Mouse (Mus musculus): Measurements from ENCODE around the gene G3bp1.

The G3bp1 gene

DNA sequence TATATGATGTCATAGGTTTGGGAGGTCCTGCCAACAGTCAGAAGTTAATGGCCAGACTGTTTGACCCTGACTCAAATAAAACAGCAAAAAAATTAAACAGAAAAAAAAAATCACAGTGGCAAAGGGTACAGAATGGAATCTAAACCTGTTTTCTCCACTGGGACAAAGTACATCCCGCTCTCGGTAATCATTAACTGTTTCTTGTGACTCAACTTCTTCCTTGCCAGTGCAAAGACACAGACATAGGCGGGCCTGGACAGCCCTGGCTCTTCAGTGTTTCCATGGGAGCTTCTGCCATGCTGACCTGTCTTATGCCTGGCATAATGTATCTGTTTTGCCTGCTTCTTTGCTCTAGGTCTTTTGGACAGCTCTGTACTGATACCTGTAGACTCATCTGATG lies 4.3 kb upstream of the G3bp1 start:
- DNase-seq: no peak

DNA sequence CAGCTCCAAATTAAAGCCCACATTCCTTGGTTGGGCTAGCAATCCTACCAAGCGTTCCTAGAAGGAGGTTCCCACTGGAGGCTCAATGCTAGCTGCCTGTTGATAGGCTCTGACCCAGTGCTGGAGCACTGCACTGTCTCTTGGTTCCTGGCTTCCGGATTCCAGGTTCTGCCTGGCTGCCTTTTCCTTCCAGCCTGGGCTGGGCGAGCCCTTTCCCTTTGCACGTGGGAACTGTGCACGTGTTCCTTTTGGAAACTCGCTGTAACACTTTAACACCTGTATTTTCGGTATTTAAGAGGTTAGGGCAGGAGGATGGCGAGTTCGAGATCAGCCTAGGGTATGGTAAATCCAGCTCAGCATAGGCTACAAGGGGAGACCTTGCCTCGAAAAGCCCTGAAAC lies 1.5 kb upstream of the G3bp1 start:
- DNase-seq: peak; percentile 48

DNA sequence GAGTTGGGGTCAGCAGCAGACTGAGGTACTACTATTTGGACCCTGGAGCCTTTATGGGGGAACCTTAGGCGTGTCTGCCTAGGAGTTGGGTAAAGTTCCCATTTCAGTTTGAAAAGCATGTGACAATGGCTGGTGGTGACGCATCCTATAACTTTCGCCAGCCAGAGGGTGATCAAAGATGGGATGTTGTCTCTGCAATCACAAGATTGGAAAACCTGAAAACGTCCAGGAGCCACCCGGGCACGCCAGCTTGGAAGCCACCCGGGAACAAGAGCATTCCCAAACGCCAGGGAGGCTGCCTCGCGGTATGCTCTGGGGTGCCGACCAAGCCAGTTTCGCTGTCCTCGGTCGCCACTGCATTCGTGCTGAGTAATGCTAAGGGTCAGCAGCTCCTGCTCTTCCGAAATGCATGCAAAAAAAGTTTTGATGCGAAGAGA lies 856 bp upstream of the G3bp1 start:
- DNase-seq: no peak

DNA sequence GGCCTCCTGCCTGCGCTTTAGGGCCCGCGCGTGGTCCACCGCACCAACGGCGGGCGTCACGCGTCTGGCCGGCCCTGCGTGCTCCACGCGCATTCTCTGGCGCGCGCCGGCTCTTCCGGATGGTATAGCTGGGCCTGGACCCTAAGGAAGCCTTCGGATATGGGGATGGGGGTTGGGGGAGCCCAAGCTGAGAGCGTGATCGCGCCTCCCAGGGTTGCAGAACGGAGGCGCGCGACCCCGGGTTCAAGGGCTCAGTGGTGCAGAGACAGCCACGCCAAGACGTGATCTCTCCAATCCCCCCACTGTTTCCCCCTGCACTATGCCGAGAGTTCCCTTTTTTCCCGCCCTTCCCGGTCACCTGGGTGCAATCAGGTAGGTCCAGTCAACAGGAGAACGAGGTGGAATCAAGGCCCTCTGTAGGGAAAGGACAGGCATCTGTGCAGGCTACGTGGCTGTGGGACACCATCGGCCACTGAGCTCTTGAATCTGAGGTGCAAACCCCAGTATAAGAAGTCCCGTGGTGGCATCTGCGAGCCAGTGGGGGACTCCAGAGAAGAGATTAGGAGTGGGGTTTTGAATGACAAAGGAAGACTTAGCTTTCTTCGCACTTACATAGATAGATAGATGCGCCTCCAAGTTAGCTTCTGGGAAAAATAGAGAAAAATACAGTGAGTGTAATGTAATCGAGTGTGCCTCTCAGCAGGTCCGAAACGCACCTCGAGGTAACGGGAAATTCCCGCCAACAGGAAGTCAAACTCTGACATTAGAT lies 622 bp downstream of the G3bp1 start:
- peak; percentile 65 for DNase-seq

DNA sequence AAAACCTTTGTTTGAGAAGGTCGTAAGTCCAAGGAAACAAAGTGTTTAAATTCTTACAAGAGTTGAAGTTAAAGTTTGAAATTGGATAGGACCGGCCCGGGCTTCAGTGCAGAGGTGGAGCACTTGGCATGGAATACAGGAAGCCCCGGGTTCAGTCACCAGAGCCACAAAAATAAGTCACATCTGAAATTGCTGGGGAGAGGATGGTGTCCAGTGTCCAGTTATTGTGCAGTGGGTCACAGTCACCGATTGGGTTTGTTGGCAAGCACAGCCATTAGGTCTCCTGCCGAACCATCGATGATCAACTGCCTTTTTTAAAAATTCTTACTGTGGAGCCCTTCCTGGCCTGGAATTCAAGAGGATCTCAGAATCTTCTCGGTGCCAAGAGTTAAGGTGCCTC lies 1.3 kb downstream of the G3bp1 start:
- peak; percentile 53 for DNase-seq

DNA sequence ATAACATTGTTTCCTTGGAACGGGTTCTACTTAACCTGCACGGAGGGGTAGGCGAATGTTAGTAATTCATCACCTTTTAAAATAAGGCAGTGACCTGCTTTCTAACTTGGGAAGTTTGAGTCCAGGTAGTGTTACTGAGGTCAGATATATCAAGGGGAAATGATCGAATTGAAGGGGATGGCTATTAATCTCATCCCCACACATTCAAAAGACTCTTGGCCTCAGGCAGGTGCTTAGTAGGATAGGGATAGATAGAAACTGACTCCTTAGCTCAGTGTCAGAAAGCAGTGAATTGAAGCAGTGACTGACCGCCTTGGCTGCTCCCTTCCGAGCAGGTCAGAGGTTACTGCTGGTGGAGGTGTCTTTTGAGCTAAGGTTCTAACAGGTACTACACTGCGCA lies 2.0 kb downstream of the G3bp1 start:
- no peak for DNase-seq

DNA sequence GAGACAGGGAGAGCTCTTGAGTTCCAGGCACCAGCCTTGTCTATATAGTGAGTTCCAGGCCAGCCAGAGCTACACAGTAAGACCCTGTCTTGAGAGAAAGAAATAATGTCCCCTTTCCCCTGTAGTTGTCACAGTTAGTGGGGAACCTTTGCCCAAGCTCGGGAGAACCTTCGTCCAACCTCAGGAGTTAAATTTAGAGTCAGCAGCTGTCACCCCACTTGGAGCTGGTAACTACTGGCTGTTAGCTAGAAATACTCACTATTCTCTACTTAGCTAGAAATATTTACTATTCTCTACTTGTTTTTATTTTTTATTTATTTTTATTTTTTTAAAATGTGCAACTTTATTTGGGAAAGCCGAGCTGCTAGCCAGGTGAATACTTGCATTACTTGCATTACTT lies 3.7 kb downstream of the G3bp1 start:
- DNase-seq: no peak

DNA sequence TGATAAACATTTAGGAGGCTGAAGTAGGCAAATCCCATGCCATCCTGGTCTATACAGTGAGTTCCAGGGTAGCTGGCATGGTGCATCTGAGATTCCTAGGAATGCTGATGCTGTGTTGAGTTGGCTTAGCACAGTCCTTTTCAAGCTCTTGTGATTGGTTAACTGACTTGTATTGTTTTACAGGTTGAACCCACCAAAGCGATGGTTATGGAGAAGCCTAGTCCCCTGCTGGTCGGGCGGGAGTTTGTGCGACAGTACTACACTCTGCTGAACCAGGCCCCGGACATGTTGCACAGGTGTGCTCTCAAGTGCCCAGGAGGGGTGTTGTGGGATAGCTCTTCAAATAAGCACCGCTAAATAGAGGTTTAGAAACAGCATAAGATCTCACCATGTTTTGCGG lies 16.0 kb downstream of the G3bp1 start:
- no peak for DNase-seq

DNA sequence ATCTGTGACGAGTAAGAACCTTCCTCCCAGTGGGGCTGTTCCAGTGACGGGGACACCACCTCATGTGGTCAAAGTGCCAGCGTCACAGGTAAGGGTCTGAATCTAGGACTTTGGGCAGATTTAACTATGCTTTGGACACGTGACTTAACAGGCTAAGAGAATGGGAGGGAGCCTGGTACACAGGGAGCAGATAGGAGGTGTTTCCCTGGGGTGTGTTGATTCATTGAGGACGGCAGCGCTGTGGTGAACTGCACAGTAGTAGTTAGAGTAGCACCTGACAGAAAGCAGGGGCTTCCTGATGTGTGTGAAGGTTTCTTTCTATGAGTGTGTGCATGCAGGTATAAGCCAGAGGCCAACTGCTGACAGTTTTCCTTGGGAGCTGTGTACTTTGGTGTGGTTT lies 26.7 kb downstream of the G3bp1 start:
- DNase-seq: no peak

DNA sequence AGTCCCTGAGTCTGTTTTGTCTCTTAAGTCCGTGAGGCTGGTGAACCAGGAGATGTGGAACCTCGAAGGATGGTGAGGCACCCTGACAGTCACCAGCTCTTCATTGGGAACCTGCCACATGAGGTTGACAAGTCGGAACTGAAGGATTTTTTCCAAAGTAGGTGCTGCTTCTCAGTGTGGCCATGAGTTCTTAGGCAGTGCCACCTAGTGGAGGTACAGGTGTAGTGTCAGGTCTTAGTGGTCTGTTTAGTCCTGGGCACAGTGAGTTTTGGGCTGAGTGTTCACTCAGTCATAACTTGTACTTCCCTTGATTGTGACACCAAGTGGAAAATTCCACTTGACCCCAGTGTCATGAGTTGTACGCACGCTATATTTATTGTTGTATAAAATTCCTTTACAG lies 28.4 kb downstream of the G3bp1 start:
- DNase-seq: peak; percentile 36

DNA sequence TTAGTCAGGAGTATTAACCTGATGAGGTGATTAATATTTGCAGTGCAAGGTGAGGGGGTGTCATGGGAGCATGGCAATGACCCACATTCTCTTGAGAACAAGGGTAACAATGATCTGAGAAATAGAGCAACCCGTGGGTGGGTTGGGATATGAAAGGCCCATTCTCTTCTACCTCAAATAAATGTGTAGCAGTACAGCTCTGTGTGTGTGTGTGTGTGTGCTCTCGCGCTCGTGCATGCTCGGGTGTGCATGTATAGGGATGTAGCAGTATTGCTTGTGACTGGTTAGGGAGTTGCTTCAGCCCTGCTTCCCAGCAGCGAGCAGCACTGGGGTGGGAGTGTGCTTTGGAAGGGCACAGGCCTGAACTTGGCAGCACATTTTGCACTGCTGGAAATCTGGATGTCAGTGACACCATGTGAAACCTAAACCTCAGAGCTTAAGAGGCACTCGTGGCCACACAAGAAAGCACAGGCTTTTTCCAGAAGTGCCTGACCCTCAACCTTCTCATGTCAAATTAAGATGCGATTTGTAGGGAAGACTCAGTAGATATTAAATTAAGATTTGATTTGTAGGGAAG lies 32.6 kb downstream of the G3bp1 start:
- no peak for DNase-seq

DNA sequence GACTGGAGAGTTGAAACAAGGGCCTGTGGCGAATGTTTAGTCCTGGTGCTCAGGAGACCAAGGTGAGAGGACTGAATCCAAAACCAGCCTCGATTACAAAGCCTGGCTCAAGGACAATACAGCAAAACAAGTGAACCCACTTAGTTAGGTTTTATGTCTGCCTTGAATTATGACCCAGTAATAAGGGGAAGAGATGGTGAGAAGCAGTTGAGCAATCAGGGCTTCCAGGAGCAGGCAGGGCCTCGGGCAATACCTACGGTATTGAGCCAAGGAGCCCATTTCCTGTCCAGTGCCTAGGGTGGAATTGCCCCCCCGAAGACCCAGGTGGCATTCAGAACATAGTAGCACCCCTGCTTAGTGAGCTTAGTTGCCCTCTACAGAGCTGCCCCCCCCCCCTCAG lies 33.4 kb downstream of the G3bp1 start:
- DNase-seq: no peak

DNA sequence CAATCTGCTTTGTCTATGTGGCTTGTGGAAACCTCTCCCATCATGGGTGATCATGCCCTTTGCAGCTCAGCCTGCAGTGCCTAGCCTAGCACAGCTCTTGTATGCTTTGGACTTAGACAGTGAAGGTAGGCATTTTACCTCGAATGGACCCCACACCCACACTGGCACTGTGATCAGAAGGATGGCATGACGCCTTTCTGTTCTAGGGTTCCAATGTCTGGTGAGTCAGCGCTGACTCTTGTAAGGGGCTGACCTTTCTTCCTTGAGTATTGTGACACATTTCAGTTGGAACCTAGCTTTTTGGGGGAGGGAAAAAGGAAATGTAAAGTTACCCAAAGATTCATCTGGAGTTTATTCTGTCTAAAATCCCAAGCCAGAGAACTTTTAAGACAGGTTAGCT lies 36.0 kb downstream of the G3bp1 start:
- DNase-seq: no peak

DNA sequence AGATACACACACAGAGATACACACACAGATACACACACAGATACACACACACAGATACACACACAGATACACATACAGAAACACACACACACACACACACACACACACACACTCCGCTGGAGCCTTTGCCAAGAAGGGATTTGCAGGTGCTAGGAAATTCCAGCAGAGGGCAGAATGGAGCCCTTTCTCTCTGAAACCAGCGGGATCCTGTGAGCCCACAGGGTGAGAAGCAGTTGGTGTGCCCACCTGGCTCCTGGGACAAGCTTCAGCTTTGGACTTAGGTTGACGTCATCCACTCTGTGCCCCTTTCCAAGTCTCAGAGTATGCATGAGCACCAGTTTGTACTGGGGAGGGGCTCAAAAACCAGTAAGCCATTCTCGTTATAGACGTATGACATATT lies 41.9 kb downstream of the G3bp1 start:
- no peak for DNase-seq

DNA sequence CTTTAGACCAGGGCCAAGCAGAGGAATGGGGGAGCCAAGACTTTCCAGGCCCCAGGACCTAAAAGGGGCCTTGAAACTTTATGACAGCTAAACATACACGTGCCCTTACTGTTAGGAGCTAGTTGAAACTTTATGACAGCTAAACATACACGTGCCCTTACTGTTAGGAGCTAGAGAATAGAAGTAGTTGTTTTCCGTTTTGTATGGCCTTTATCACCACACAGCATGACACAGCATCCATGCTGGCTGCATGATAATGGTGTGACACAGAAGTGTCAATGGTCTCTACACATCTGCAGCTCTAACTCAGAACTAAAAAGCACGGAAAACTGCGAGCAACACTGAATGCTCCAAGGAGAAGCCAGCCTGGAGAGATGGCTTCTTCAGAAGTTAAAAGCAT lies 48.2 kb downstream of the G3bp1 start:
- DNase-seq: no peak

DNA sequence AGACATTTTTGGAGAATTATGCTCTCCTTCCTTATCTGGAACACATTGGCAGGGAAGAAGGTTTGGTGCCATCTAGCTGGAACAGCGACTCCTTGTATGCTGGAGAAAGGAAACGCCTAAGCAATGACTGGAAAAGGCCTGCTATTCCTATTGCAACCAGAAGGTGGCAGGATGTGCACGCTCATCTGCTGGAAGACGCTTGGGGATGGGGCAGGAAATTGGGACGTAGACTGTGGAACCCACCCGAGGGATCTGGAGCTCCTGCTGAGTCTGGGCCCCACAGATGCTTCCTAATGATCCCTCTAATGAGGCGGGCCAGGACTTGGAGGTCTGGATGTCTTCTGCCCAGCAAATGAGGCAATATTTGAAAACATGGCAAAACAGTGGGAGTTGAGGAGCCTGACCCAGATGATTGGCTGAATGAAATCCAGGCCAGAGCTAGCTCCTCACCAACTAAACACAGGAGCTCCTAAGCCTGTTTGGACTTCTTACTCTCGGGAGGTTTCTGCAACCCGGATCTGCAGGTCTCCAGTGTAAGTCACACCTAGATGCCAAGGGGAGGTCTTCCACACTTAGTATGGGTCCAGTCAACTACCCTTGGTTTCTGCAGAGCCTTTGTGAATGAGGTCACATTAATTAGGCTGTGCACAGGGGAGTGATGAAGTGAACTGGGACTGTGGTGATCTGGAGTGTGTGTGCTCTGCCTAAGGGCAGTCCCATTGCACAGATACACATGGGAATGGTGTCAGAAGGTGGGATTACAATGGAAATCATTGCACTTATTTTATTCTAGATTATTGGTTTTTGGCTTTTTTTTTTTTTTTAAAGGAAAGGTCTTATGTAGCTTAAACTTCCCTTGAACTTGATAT lies 49.6 kb downstream of the G3bp1 start:
- DNase-seq: peak; percentile 82

DNA sequence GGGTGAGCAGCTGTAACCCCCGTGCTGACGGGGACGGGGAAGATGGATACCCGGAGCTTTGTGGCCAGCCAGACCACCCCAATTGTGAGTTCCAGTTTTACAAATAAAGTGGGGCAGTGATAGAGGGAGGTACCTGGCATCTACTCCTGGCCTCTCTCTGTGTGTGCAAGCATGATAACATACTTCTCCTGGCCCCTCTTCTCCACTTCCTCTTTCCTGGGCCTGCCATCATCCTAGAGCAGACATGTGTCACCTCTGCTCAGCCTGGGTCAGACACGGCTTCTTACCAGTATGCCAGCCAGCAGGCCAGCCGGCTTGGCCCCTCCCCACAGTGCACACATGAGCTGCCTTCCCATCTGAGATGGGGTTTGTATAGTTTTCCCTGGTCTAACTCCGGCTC lies 61.3 kb downstream of the G3bp1 start:
- no peak for DNase-seq

DNA sequence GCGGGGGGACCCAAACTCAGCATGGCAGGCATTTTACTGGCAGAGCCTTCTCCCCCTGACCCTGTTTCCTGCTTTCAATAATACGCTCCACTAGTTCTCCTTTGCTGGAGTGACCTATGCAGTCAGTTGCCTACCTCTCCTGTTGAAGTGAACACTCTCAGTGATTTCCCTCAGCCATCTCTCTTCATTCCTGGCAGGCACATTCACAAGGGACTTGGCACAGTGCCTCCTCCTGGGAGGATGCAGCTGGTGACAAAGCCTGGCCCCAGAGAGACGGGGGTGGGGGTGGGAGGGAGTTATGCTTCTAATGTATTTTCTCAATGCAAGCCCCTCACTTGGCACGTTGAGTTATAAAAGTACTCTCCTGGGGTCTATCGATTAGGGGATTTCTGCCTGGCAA lies 63.9 kb downstream of the G3bp1 start:
- DNase-seq: peak; percentile 88

DNA sequence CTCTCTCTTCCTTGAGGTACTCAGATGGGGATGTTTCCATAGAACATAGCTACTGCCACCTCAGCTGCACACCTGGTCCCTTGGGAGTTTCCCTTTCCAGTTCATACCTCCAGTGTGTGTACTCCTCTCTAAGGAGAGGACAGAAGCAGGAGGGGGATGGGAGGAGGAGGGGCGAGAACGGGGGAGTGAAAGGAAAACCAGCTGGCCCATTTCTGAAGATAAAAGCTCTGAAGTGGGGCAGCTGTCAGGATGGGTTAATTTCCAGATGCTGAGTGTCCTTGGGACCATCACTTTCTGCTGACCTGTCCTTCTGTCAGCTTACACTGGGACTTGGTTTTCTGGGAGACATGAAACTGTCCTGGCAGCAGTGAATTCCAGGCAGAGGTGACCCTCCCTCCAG lies 65.3 kb downstream of the G3bp1 start:
- no peak for DNase-seq

DNA sequence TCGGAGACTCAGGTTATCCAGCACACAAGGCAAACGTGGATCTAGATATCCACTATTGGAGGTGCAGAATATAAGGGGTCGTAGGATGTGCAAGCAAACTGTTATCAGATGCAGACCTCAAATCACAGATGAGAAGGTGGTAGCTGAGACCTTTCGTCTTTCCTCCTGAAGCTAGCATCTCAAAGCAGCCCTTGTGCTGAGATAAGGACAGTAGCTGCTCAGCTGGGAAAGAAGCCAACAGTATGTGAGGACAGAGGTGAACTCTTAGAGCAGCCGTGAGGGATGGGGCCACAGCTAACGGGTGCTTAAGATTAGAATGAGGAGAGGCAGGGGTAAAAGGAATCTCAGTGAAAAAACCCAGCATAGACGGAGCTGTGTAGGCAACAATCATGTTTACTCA lies 72.6 kb downstream of the G3bp1 start:
- no peak for DNase-seq

DNA sequence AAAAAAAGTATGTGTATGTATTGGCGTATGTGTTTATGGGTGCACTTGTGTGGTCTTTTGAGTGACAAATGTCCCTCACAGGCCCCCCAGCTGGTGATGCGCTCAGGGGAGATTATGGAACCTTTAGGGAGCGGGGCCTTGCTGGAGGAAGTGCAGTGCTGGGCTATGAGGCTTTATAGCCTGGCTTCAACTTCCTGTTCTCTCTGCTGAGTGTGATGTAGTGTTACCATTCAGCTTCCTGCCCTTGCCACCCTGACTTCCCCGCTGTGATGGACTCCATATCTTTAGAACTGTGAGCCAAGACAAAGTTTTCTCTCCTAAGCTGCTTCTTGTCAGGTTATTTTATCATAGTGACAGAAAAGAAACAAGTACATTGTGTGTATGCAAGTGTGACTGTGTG lies 73.2 kb downstream of the G3bp1 start:
- no peak for DNase-seq

DNA sequence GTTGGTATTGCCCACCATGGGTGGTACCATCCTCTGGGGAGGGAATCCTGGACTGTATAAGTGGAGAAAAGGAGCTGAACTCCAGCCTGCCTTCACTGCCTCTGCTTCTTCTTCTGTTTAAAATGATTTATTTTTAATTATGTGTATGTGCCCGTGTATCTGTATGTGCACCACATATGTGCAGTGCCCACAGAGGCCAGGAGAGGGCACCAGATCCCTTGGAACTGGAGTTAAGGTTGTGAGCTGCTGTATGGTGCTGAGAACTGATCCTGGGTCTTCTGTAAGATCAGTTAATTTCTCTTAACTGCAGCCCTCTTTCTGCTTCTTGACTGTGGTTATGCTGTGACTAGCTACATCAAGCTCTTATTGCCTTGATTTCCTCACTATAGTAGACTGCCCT lies 76.2 kb downstream of the G3bp1 start:
- no peak for DNase-seq

All from cerebellum, adult 9-10 months (tissue).